Mouse (Mus musculus) liver, embryonic 14.5 days (tissue): ENCODE measurements around the gene E2f3. TPM values are rescaled to one million over a fixed set of nuclear protein-coding genes. Genes with fewer than 3 reads are reported as not detected.

ENCODE experiments used
- ATAC-seq: fragments of 200-750 bp; cut with Nextera tagmentation; 2 replicates; pipeline ENCODE4 v1.8.0; 2017; ENCODE audit warnings: moderate number of reproducible peaks, mild to moderate bottlenecking, moderate library complexity; ENCODE audit not compliant: insufficient read depth
- DNase-seq, 3 experiments: peaks; one replicate each; pipeline ENCODE4 v3.0.0-alpha.2; 2012 to 2013; ENCODE audit warnings: low read depth in 3 of 3, low spot score in 3 of 3
- H3K27ac ChIP-seq: fragments of 300-500 bp; sonication (generic); 2 replicates; pipeline ENCODE4 v1.5.1; 2014; ENCODE audit warnings: moderate library complexity, mild to moderate bottlenecking, control low read depth, inconsistent platforms
- H3K27me3 ChIP-seq: fragments of 300-500 bp; sonication (generic); 2 replicates; pipeline ENCODE4 v1.6.1; 2014; ENCODE audit warnings: mild to moderate bottlenecking, low read length, moderate library complexity; ENCODE audit not compliant: control insufficient read depth, insufficient read depth
- H3K36me3 ChIP-seq: fragments of 300-500 bp; sonication (generic); replicated peaks from 2 replicates; pipeline ENCODE4 v1.6.1; 2014; ENCODE audit warnings: low read depth; ENCODE audit not compliant: control insufficient read depth, insufficient read depth
- H3K4me1 ChIP-seq, 2 experiments: fragments of 200-500 bp in 1 of 2; fragments of 300-500 bp in 1 of 2; sonication (generic) in 1 of 2; replicated peaks; 2 replicates each; pipeline ENCODE4 v1.6.1; 2012 to 2014; ENCODE audit warnings: antibody characterized with exemption in 1 of 2, inconsistent platforms in 1 of 2, low read length in 1 of 2; ENCODE audit not compliant: control insufficient read depth in 2 of 2, insufficient read depth in 2 of 2
- H3K4me2 ChIP-seq: fragments of 300-500 bp; sonication (generic); 2 replicates; pipeline ENCODE4 v1.6.1; 2014; ENCODE audit warnings: low read depth, mild to moderate bottlenecking, control low read depth, moderate library complexity
- H3K4me3 ChIP-seq, 2 experiments: fragments of 200-500 bp in 1 of 2; fragments of 300-500 bp in 1 of 2; sonication (generic) in 1 of 2; 2 replicates each; pipeline ENCODE4 v1.5.1; 2012 to 2014; ENCODE audit warnings: low read depth in 2 of 2, low read length in 2 of 2, mild to moderate bottlenecking in 2 of 2, control low read depth in 1 of 2, inconsistent platforms in 1 of 2, moderate library complexity in 1 of 2; ENCODE audit not compliant: insufficient read depth in 1 of 2
- H3K9ac ChIP-seq: fragments of 300-500 bp; sonication (generic); replicated peaks from 2 replicates; pipeline ENCODE4 v1.6.1; 2014; ENCODE audit warnings: mild to moderate bottlenecking, control low read depth, moderate library complexity
- H3K9me3 ChIP-seq: fragments of 300-500 bp; sonication (generic); 2 replicates; pipeline ENCODE4 v1.6.1; 2016; ENCODE audit warnings: low read length, mixed read lengths; ENCODE audit not compliant: control insufficient read depth
- CTCF ChIP-seq: IDR thresholded peaks from 2 replicates; pipeline ENCODE4 v1.5.1; 2016; ENCODE audit warnings: antibody characterized with exemption, low read depth, control low read depth
- EP300 ChIP-seq: IDR thresholded peaks from 2 replicates; pipeline ENCODE4 v1.6.1; 2016; ENCODE audit warnings: antibody characterized with exemption, low read depth
- WGBS: fragments of 180-500 bp; shearing (Covaris S2); extraction: QIAGEN DNeasy Blood & Tissue Kit; methylation state at CpG from one replicate; pipeline ENCODE4 v1.1.7; 2014; ENCODE audit not compliant: insufficient replicate concordance; 5-methylcytosine and 5-hydroxymethylcytosine counted together
- polyA plus RNA-seq, 2 experiments: library from polyadenylated mRNA; depleted of rRNA in 1 of 2; stranded (reverse) in 1 of 2; unstranded in 1 of 2; fragments of >200 nt; fragmentation: Nextera tagmentation in 1 of 2; extraction: Ambion mirVana in 1 of 2; gene quantifications; 2 replicates each; pipeline versions ENCODE4 v1.2.1 to v1.2.3; 2012 to 2014

The E2f3 gene
- polyA plus RNA-seq, 2 experiments = 3.4 to 5.5 TPM

DNA sequence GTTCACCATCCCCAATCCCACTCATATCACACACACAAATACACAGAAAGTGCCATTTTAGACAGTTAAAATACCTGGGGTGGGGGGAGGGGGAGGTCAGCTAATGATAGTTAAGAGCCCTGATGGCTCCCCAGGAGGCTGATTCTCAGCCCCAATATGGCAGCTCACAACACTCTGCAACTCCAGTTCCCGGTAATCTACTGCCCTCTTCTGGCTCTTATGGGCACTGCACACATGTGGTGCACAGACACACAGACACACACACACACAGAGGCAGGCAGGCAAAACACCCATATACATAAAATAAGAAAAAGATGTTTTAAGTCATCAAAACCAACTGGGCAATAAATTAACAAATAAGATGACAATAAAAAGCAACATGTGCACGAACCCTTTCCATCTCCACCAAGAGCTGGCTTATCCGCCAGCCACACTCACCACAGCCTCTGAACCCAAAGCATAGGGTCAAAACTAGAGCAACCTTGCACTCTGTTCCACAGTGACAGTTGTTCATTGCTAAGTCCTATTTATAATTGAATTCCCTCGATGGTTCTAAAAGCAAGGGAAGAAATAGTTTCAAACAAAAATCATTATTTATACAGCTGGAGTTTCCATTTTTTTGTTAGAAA, 32.3 kb downstream of the E2f3 start:
- Histone ChIP-seq H3K4me1 (peaks cover 2 to 6% of the 10 kb centered on the region in 2 experiments; a peak in 3 of 4 replicates), H3K4me3 (no peak overlapping the region), H3K36me3 (no peaks in the 10 kb centered on the region), H3K27ac (no peak overlapping the region), H3K9me3 (no peaks in the 10 kb centered on the region), H3K4me2 (no peak overlapping the region), H3K27me3 (no peaks in the 10 kb centered on the region), H3K9ac (no peak overlapping the region)
- 86% methylated on average over 4 of the region's 4 CpGs for WGBS
- no peak for DNase-seq
- TF ChIP-seq EP300 = no peak
- peak; percentile 53 for TF ChIP-seq CTCF
- no peak for ATAC-seq

DNA sequence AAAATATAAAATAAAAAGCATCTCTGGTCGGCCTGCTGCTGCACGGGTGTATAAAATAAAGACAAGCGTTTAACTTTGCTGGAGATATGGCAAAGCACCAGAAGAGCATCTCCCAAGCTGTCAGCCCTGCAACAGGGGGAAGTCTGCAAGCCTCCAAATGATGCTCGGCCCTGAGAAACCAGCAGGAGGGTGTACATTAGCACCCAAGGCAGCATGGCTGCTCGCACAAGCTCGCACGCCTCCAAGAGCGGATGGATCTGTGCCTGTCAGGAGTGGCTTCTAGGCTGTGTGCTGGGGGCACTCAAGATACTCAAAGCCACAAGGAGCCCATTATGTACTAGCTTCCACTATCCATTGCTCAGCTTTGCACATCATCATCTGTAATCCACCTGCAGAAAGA, 39.8 kb downstream of the E2f3 start:
- Histone ChIP-seq H3K4me3 (no peak overlapping the region), H3K27me3 (no peaks in the 10 kb centered on the region), H3K9me3 (no peaks in the 10 kb centered on the region), H3K27ac (no peak overlapping the region), H3K9ac (no peak overlapping the region), H3K4me1 (peaks cover 0 to 3% of the 10 kb centered on the region in 2 experiments; a peak in 1 of 4 replicates), H3K36me3 (no peaks in the 10 kb centered on the region), H3K4me2 (no peak overlapping the region)
- ATAC-seq (no peak), DNase-seq (no peak)
- 85% methylated on average over 8 of the region's 8 CpGs for WGBS
- TF ChIP-seq EP300 = no peak
- no peak for TF ChIP-seq CTCF

DNA sequence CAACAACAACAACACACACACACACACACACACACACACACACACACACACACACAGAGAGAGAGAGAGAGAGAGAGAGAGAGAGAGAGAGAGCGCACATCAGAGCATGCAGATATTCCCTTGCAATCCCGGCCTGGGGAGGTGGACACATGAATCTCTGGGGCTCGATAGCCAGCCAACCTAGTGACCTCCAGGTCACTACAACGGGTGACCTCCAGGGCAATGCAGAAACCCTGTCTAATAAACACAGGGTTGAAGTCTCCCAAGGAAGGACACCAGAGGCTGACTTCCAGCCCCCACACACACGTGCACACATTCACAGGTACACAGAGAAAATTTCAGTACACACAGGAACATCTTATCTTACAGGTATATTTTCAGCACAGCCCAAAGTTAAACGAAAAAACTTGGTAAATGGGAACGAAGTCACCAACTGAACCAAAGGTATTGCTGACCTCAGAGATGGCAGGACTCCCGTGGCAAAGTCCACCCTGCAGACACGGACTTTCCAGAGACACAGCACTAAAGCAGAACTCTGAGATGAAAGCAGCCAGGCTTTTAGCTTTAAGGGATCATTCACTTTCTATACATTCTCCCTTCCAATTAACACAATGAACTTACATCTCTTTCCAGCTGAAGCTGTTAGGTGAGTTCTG, 40.8 kb downstream of the E2f3 start:
- peaks cover 0 to 3% of the 10 kb centered on the region in 2 experiments; a peak in 1 of 4 replicates for H3K4me1 ChIP-seq
- DNase-seq = no peak
- TF ChIP-seq EP300 = no peak
- H3K36me3 ChIP-seq = no peaks in the 10 kb centered on the region
- WGBS = 67% methylated on average over 9 of the region's 9 CpGs
- H3K9me3 ChIP-seq = no peaks in the 10 kb centered on the region
- no peak overlapping the region for H3K4me3 ChIP-seq
- no peak for ATAC-seq
- no peak overlapping the region for H3K9ac ChIP-seq
- H3K4me2 ChIP-seq = no peak overlapping the region
- no peak overlapping the region for H3K27ac ChIP-seq
- H3K27me3 ChIP-seq = no peaks in the 10 kb centered on the region

DNA sequence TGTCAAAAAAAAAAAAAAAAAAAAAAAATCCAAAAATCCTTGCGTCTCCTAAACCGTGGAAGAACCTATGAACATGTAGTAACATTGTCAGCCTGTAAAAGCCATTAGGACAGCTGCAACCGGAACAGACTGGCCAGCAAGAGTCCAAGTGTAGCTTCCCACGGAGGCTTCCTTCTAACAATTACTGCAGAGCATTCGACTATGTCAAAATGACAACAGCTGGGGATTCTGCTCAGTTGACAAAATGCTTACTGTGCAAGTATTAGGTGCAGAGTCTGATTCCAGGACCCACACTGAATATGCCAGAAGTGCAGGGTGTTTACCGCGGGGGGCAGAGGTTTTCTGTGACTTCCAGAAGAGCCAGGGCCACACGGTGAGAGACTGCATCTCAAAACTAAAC, 41.4 kb downstream of the E2f3 start:
- Histone ChIP-seq H3K4me2 (no peak overlapping the region), H3K9me3 (no peaks in the 10 kb centered on the region), H3K4me1 (peaks cover 0 to 3% of the 10 kb centered on the region in 2 experiments; a peak in 1 of 4 replicates), H3K9ac (no peak overlapping the region), H3K27me3 (no peaks in the 10 kb centered on the region), H3K4me3 (no peak overlapping the region), H3K36me3 (no peaks in the 10 kb centered on the region), H3K27ac (no peak overlapping the region)
- ATAC-seq = no peak
- DNase-seq = no peak
- TF ChIP-seq EP300 (no peak), CTCF (no peak)
- WGBS = 78% methylated on average over 8 of the region's 8 CpGs

DNA sequence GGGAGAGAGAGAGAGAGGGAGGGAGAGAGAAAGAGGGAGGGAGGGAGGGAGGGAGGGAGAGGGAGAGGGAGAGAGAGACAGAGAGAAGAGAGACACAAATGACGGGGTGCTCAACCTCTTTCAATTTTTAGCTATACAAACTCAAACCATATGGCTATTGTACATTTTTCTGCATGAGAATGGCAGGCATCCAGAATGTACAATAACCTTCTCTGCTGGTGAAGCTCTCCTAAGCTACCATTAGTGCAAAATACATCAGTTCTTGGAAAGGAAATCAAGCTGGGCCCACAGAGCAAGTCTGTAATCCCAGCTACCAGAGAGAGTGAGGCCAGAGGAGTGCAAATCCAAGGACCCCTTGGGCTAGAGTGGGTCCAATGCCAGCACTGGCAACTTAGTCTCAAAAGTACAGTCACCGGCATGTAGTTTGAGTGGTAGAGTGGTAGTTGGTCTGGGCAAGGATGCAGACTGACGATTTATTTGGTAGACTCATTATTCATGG, 42.3 kb downstream of the E2f3 start:
- Histone ChIP-seq H3K4me1 (peaks cover 0 to 3% of the 10 kb centered on the region in 2 experiments; a peak in 1 of 4 replicates), H3K4me3 (no peak overlapping the region), H3K4me2 (no peak overlapping the region), H3K27me3 (no peaks in the 10 kb centered on the region), H3K27ac (no peak overlapping the region), H3K36me3 (no peaks in the 10 kb centered on the region), H3K9me3 (no peaks in the 10 kb centered on the region), H3K9ac (no peak overlapping the region)
- no peak for TF ChIP-seq CTCF
- no peak for TF ChIP-seq EP300
- DNase-seq (no peak), ATAC-seq (no peak)
- WGBS = 74% methylated on average over 3 of the region's 3 CpGs
